Mouse (Mus musculus) right cerebral cortex, postnatal 10 days (tissue): Measurements from ENCODE around the gene Ankfy1.
"Not testable (repeated sequence)": the region's sequence is repeated elsewhere in the genome, so short reads cannot be mapped to it uniquely, and the experiment has no call there.

Experiments
- DNase-seq, 2 experiments: peaks; one replicate each; pipeline ENCODE4 v3.0.0; 2021; ENCODE audit warnings: low spot score in 2 of 2

Gene Ankfy1

DNA sequence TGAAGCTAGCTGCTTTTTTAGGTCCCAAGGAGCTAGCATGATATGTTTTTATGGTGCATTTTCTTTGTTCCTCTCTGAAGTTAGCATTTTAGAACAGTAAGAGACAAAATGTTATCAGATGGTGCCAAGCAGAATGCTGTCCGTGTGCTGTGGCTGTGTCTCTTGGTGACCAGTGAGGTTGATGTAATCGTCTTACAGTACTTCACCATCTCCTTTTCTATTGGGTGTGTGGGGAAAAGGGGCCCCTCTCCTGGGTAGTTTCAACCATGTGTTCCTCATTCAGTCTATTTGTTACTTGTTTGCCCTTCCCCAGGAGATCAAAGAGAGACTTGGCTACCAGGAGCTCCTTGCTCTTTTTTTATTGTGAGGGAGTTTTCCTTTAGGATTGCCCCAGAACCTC lies 33.4 kb downstream of the Ankfy1 start:
- no peak for DNase-seq

DNA sequence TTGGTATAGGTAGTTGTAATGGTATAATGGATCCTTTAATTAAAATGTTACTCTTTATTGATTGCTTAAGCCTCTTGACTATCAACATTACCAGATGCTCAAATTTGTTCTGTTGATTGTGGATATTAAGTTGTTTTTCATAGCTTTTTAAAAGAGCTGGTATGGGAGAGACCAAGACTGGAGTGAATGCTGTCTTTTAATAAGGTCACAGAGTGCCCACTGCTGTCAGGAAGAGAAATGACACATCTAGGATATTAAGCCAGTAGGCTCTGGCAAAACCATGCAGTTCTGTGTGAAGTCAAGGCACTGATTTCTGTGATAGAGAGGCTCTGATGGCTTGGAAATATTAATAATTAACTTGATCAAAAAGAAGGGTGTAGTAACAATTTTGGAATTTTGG lies 34.1 kb downstream of the Ankfy1 start:
- no peak for DNase-seq

DNA sequence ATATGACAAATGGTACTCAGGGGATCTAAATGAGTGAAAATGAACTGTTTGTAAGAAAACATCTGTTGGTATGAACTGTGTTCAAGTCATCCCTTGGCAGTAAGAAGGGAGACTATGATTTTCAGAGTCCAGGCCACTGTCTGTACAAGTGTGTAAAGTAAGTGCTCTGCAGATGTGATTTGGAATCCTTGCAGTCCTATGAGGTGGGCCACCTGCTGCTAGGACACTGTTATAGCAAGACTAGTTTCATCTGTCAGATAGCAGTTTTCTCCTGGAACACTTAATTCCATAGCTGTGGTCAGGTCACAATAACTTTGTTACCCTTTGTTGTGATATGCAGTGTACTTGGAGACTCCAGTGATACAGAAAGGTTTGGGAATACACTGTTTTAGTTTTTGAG lies 36.2 kb downstream of the Ankfy1 start:
- DNase-seq: no peak

DNA sequence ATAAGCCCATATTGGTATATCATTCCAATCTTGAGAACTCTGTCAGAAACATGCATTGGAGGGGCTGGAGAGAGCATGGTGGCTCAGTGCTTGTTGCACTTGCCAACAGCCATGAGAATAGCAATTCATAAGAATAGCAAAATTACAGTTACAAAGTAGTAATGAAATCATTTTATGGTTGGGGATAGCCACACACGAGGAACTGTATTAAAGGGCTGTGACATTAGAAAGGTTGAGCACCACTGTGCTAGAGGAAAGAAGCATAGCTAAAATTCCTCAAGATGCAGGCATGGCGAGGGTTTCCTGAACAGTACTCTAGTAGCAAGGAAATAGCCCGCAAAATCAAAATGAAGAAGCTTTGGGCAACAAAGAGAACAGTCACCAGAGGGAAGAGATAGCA lies 43.9 kb downstream of the Ankfy1 start:
- DNase-seq: no peak

DNA sequence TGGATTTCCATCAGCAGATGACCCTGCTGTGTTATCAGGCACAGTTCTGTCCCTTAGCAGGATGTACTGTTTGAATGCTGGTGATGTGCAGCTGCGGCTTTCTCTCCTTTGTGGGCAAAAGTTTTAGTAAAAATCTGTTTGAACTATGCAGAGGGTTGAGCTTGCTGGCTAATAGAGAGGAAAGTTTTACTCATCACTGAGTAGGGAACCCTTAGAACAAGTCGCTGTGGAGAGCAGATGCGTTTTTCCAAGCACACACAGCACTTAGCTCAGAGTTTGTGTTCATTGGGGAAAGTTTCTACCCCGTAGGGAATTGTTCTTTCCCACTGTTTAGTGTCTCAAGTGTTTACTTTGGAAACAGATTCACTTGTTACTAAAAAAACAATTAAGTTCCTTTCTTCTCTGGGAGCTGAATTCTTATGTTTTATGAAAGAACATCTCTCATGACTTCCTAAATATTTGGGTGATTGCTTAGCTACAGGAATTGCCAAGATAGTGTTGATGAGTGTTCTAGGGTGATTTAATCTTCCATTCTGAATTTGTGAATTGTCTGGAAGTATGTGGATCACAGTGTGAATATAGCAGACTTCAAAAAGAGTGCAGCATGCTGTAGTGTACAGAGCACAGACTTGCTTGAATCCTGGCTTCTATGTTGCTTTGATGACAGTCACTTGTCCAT lies 45.2 kb downstream of the Ankfy1 start:
- DNase-seq: no peak

DNA sequence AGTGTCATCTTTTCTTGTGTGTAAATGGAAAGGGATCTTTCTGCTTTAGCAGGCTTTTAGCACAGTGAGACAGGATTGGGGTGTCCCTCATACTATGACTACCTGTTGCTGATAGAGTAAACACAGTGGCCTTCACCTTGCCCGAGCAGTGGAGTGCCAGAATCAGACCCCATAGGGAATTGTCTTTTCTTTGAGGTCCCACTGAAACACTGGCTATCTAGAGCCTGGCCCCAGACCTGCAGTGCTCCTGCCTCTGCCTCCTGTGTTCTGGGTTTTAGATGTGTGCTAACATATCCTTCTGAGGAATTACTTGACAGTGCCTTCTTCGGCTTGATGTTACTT lies 45.7 kb downstream of the Ankfy1 start:
- no peak for DNase-seq

DNA sequence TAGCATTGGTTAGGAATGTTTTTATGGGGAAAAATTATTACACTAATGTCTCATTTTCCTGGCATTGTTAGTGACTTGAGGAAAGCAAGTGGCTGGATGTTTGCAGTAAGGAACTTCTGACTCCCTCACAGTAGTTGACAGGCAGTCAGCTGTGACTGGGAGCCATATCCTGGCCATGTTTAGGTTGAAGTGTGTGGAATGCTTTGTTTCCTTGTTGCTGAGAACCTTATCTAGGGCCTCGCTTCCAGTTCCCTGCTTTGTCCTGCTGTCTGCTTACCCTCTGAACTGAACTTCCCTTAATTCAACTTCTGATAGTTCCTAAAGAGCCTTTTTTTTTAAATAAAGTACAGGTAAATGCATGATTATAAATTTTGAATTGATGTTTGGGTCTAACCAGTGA lies 46.5 kb downstream of the Ankfy1 start:
- DNase-seq: no peak

DNA sequence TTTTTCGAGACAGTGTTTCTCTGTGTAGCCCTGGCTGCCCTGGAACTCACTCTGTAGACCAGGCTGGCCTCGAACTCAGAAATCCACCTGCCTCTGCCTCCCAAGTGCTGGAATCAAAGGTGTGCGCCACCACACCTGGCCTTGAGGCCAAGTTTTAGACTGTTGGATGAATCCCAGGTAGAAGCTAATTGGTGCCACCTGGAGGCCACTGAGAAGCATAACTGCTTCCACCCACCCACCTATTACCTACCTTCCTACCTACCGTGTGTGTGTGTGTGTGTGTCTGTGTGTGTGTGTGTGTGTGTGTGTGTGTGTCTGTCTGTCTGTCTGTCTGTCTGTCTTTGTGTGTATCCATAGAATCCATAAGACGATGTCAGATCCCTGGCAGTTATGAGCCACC lies 47.7 kb downstream of the Ankfy1 start:
- DNase-seq: not testable (repeated sequence)

DNA sequence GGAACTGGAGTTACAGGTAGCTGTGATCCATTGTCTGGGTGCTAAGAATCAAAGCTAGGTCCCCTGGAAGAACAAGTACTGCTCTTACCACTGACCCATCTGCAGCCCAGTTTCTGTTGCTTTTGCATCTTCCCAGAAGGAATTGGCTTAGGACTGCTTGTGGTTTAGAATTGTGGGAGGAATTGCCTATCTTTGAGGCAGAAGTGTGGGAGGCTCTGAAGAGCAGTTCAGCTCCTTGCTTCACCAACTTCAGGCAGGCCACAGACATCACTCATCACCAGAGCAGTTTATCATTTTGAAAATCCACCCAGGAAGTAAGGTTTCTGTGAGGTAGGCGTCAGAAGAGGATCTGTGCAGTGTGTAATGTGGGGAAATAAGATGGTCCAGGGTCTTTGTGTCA lies 49.2 kb downstream of the Ankfy1 start:
- no peak for DNase-seq

DNA sequence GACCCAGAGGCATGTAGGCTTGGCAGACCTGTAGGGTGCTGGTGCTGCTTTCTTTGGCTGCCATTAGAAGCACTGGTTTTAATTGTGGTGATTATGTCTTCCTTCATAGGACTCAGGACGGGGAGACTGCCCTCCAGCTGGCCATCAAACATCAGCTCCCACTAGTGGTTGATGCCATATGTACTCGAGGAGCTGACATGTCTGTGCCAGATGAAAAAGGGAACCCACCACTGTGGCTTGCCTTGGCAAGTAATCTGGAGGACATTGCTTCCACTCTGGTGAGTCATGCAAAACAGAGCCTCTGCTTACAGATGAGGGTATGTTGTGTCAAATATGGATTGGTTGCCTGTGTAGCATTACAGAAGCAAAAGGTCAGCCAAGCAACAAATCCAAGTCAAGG lies 62.1 kb downstream of the Ankfy1 start:
- DNase-seq: no peak

DNA sequence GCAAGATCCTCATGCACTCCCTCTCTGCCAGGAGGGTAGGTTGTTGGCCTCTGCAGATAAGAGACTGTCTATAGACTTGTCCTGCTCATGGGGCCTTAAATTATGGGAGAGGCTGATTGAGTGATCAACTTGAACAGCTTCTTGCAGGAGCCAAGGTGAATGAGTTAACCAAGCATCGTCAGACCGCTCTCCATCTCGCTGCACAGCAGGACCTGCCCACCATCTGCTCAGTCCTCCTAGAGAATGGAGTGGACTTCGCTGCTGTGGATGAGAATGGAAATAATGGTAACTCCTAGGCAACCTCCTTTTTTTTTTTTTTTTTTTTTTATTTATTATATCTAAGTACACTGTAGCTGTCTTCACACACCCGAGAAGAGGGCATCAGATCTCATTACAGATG lies 68.5 kb downstream of the Ankfy1 start:
- no peak for DNase-seq

DNA sequence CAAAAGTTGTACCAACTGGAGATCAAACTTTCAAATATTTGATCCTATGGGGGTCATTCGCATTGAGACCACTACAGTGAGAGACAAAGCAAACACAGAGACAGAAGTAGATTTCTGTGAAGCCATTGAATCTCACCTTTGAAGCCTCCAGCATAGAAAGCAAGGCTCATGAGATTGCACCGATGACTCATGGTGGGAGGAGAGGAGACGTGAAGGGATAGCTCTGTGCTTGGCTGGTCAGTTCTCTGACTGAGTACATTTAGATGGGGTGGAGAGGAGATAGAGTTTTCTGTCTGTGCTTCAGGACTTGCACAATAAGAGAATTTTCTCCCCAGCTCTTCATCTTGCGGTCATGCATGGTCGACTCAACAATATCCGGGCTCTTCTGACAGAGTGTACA lies 69.8 kb downstream of the Ankfy1 start:
- no peak for DNase-seq

DNA sequence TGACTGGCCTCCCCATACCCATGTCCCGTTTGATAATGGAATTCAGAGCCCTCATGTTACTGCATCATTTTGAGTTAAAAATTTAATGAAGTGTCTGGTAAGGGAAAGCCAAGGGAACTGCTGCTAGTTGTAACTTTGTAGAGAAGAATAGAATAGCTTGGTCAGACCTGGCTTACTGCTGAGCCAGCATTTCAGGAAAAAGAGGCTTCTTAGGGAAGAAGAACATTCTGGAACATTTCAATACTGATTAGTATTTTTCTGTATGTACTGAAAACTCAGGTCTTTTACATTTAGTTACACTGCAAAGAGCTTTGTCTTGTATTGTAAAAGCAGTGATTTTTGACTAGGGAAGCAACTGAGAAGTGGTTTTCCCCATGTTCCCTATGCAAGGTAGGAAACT lies 71.0 kb downstream of the Ankfy1 start:
- DNase-seq: no peak

DNA sequence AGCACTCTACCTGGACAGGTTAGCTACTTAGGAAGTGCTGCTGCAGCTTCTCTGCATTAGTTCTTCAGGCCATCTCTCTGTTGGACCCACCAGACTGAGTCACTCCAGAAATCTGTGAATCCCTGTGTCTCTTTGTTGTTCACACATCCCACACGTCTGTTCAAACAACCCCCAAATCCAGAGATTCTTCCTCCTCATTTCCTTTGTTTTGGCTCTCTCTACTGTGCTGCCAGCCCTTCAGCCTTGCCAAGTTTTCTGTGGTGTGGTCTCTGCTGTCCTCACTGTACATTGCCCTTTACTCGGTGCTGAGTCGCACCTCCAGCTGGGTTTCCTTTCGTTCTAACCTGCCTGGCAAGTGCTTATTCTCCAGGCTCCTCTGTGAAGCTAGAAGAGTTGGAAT lies 74.5 kb downstream of the Ankfy1 start:
- no peak for DNase-seq

DNA sequence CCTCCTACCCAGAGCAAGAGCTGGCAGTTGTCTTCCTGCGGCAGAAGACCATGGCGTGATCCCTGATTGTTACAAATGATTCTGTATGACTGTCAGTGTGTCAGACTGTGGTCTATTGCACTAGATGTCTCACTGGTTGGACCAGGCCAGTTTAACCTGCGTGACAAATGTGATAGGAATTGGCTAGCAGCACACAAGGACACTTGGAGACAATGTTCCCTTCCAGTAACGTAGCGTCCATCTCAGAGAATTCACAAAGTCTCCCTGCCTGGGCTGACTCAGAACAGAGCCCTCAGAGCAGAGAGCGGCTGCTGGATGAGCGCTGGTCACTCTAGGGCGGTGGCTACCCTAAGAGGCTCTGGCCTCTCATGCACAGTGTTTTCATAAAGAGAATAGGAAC lies 77.9 kb downstream of the Ankfy1 start:
- no peak for DNase-seq

DNA sequence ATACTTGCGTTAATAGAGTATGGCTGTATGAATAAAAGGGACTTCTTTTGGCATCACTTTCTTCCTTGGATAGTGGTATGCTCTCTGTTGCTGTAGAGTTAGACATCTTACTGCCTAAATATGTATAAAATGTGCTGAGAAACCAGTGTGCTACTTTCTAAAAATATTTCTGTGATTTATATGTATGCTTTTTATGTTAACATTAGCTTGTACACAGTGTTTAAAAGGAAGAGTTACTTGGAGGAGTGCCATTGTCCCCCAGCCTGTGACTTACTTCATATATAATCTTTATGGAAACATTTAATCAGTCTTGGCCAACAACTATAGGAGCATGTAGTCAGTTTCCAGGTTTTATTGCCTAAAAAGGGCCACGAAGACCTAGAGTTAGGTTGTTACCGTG lies 79.3 kb downstream of the Ankfy1 start:
- peak in 1 of 2 experiments; percentile 60 for DNase-seq

DNA sequence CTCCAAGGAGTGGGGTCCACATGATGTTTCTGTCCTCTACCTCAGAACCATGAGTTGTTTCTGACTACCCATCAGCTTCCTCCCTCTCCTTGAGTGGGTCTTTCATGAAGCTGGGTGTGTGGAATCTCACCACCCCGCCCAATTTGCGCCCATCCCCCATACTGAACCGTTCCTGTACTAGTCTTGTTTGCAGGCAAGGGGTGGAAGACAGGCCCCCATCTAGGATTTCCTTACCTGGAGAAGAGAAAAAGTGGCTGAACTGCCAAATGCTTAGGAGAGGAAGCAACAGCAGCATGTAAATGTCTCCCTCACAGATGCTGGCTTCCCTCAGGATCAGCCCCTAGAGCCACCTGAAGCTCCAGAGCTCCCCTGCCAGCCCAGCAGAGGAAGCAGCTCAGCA lies 80.5 kb downstream of the Ankfy1 start:
- DNase-seq: peak in 1 of 2 experiments; percentile 29

DNA sequence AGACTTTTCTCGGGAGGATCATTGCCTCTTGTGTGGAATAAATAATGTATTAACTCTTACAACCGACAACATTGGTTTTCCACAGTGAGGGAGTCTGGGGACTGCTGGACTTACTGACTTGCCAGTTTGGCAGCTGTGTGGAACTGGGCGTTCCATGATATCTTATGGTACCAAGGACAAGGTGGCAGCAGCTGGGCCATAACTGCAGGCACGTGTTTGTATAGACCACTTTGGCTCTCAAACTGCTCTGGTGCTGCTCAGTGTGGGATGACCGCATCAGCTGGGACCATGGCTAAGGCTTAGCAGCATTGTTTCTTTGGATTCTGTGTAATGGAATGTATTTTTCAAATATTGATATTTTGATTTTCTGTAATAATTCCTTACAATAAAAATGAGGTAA lies 81.0 kb downstream of the Ankfy1 start:
- no peak for DNase-seq

DNA sequence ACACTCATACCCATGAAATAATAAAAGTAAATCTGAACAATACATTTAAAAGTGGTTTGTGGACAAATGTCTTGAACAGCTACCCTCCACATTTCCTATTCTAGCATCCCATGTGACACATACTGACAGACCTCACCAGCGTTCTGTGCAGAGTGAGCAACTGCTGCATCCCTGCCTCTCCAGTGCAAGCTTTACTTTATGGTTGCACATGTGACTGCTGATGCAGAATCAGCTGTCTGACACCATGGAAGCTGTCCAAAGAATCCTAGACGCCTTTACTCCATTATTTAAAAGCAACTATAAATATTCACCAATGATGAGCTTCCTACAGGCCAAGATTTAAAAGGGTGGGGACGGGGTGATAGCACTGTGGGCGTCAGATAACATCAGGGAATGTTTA lies 81.7 kb downstream of the Ankfy1 start:
- peak in 1 of 2 experiments; percentile 31 for DNase-seq

DNA sequence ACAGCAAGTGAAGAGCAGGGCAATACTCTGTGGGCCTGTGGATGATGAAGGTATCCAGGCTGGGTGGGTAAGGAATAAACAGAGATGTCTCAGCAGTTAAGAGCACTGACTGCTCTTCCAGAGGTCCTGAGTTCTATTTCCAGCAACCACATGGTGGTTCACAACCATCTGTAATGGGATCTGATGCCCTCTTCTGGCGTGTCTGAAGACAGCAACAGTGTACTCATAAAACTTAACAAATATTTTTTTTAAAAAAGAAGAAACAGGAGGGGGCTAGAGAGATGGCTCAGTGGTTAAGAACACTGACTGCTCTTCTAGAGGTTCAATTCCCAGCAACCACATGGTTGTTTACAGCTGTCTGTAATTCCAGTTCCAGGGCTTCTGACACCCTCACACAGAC lies 82.8 kb downstream of the Ankfy1 start:
- not testable (repeated sequence) for DNase-seq

DNA sequence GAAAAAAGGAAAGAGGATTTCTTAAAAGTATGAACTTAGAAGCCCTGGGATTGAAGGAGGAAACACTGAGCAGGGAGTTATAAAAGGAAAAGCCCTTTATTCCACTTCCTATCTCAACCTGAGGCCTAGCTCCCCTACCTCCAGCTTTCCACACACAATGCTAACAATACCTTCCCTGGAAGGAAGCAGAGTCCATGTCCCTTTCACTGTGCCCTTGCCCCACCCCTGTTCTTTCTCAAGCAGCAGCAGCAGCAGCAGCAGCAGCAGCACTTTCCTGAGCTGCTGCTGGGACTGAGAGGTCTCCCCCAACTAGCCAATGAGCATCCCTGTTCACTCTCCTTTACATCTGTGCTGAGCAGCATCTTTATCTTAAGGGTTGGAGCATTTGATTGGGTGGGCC lies 89.2 kb downstream of the Ankfy1 start:
- no peak for DNase-seq

DNA sequence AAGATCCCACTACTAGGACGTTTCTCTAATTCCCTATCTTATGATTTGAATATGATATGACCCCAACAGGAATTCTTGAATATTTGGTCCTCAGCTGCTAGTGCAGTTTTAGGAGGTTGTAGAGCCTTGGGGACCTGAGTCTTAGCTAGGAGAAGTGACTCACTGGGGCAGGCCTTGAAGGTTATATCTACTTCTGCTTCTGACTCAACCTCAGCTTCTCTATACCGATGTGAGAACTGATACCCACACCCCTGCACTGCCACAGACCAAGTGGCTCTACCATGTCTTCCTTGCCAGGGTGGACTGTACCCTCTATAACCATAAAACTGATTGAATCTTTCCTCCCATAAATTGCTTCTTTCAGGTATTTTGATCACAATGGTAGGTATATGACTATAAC lies 92.3 kb downstream of the Ankfy1 start:
- no peak for DNase-seq

DNA sequence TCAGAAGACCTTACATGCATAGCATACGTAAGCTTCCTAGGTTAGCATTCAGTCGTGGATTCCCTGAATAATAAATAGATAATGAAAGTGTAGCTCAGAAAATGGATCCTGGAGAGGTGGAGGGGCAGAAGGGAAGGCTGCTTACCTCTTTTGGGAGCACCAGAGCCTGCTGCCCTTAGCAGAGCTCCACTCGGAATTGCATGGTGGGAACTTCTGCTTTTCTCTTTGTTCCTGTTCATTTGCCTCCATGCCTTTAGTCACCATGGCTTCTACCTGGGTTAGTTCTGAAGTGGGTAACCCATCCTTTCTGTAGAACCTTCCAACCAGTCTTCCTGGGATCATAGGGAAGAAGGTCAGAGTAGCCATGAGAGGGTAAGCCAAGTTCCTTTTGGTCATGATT lies 92.7 kb downstream of the Ankfy1 start:
- no peak for DNase-seq

DNA sequence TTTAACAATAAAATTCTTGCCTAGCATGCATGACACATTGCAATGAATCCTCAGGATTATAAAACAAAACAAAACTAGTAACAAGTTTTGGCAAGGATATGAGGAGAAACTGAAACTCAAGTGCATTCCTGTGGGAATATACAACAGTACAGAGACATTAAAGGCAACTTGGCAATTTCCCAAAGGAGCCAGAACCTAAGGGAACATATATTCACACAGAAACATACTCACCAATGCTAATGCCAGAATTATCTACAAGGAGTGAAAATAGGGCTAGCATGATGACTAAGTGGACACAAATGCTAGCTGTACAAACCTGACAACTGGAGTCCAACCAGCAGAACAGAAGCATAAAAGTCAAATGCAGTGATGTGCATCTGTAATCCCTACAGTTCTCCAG lies 102.2 kb downstream of the Ankfy1 start:
- DNase-seq: no peak

DNA sequence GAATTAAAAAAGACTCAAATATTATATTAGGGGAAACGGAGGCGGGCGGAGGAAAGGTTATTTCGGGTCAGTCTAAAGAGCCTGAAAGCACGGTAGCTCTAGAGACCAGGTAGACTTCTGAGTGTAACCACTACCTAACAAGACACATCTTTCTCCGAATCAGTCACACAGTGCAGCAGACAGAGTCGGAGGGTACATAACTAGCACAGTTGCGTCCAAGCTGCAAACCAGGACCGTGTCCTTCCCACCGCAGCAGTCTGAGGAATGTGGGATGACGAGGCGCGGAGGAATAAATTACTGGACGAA lies 105.3 kb downstream of the Ankfy1 start:
- no peak for DNase-seq
